Mouse (Mus musculus): ENCODE data around the gene Atp11b.

Atp11b gene

DNA sequence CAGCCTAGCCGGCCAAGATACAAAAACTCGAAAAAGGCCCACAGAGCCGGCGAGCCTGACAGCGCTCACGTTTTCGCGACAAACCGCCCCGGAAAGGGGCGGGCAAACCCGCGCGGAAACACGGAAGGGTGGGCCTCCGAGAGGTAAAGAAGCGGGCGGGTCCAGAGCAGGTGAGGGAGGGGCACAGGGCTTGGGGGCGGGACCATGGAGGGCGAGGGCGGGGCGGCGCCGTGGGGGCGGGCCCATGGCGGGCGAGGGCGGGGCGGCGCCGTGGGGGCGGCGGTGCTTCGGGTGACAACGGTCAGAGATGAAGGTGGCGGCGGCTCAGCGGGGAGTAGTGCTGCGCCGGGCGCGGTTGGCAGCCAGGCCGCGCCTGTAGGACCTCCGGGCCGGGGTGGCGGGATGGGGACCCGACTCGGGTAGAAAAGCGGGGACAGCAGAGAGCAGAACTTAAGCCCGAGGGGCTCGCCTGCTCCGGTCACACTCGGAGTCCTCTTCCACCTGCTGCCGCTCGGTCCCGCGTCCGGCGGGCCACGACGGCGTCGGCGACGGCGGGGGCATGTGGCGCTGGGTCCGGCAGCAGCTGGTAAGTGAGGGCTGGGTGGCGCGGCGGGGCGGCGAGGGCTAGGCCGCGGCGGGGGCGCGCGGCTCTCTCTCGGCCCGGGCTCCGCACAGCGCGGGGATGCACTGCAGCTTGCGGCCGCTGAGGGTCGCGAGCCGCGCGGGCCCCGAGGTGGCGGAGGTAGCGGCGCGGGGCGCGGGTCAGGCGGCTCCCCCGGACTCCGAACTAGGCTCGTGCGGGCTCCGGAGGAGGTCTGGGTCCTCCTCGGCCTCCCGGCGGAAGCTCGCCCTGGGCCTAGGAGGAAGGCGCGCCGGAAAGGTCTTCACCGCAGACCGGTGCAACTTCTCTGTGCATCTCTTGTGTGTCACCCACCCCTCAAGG, at the start of gene Atp11b:
Gene Atp11b (plus strand): TSS at position 282 of the 943 bp plus-strand sequence.
- no peak for TF ChIP-seq GATA4 (IDR thresholded peaks at IDR 0.05; ENCODE audit: insufficient replicate concordance, low read length)

DNA sequence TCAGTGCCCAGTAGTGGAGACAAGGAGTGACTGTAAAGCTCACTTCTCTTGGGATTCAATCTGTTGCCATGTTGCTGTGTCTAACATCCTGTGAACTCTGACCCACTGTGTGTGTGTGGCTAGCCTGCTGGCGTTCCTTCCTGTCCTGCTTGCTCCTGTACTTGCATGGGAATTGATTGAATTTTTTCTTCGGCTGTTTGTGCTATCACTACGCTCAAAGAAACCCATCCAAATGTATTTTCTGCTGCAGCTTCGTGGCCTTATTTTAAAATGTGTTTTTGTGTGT, 49.6 kb upstream of the Atp11b start:
- no peak for TF ChIP-seq GATA4 (IDR thresholded peaks at IDR 0.05; ENCODE audit: insufficient replicate concordance, low read length)

DNA sequence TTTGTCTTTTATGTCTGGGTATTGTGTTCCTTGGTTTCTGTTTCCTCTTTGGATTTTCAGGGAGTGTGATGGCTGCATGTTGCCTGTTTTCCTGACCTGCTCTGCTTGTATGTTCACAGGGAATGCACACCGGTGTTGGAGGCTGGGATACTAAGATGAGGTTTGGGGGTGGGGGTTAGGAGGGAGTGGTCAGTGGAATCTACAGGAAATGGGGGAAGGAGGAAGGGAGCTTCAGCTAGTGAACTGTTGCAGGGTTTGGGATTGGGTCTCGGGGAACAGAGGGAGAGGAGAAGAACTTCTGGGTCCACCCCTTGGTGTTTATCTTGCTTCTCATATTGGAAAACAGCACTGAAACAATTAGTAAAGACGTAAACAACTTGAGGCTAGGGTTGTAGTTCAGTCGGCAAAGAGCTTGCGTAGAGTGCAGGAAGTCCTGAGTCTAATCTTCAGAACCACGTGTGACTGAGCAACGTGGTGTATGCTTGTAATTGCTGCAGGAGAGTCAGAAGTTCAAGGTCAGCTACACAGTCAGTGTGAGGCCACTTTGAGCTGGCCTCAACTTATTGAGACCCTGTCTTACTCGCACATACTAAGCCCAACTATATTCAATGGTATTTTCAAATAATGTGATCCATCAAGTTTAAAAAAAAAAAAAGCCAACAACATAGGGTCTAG, 34.2 kb upstream of the Atp11b start:
- no peak for TF ChIP-seq GATA4 (IDR thresholded peaks at IDR 0.05; ENCODE audit: insufficient replicate concordance, low read length)

DNA sequence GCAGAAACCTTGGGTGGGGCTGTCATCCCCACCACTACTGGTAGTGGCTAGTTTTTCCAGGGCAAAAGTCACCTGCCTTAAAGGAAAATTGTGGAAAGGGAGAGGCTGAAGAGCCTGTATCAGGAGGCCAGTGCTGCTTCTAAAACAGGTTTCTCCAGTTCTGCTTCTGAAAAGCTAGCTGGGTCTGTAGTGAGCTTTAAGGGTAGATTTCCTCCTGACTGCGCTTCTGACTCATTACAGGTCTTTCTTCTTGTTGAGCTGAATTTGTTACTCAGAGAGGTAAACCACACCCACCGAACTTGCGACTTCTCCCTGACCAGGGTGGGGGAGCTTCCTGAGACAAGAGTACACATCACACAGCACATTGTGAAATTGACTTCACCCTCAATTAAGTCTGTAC, 33.1 kb upstream of the Atp11b start:
- no peak for TF ChIP-seq GATA4 (IDR thresholded peaks at IDR 0.05; ENCODE audit: insufficient replicate concordance, low read length)

DNA sequence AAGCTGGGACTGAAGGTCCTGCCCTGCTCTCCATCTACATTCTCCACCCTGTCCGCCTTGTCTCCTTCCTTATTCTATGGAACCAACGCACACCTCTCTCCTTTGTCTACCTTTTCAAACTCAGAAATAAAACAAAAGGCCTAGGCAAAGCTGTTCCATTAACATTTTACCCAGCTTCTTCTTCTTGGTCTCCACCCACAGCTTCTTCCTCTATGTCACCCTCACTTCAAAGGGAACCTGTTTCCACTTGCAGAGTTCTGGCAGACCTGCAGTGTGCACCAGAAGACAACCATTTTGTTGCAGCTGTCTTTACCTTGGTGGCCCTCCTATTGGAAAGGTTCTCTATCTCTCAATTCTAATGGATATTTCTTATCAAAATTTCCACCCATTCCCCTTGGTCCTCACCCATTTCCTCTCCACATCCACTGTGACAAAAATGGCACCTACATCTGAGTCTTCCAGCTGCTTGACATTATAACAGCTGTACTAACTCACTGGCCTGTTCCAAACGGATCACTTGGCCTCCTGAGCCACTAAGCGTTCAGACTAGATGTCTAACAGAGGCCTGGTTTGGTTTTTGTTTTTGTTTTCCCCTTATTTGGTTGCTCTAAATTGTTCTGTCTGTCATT, 32.0 kb upstream of the Atp11b start:
- TF ChIP-seq GATA4 (IDR thresholded peaks at IDR 0.05; ENCODE audit: insufficient replicate concordance, low read length), result no peak

DNA sequence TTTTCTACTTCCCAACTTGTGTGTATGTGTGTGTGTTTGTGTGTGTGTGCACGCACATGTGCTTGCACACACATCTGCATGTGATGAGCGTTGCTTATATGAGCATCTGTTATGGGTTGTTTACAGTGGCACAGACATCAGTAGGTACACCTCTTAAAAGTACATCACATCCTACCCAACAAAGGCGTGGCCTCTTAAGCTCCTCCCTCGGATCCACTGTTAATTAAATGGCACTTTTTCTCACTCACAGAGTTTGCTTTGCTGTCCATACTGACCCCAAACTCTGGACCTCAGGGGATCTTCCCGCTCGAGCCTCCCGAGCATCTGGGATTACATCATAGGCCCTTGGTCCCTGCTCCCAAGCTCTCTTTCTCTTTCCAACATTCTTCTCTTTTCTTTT, 31.1 kb upstream of the Atp11b start:
- no peak for TF ChIP-seq GATA4 (IDR thresholded peaks at IDR 0.05; ENCODE audit: insufficient replicate concordance, low read length)

DNA sequence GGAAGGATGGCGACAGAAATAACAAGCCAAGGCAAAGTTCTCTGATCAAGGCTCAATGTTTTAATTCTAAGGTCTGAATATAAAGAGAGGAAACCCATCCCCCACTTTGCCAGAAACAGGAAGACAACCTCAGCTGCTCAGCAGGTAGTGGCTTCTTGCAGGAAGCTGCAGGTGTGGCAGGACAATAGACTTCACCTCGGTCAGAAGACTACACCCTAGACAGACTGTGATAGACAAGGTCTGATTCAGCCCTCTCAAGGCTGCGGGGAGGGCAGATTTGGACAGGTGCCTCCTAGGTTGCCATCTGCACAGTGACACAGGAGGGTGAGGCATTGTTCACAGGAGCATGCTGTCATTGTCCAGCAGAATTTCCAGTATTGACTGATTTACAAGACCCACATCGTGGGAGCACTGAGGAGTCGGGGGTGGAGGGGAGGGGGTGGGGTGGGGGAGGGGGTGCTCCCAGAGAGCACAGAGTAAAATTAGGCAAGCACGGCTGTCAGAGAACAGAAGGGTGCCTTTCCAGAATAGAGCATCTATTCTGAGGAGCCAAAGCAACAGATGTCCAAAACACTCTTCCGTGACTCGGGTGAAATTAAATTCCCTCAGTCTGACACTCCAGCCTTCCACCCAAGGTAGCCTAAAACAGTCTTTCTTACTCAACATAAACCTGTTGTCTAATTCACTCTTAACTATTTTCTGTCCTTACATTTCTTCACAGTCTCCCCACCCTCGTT, 30.2 kb upstream of the Atp11b start:
- no peak for TF ChIP-seq GATA4 (IDR thresholded peaks at IDR 0.05; ENCODE audit: insufficient replicate concordance, low read length)

DNA sequence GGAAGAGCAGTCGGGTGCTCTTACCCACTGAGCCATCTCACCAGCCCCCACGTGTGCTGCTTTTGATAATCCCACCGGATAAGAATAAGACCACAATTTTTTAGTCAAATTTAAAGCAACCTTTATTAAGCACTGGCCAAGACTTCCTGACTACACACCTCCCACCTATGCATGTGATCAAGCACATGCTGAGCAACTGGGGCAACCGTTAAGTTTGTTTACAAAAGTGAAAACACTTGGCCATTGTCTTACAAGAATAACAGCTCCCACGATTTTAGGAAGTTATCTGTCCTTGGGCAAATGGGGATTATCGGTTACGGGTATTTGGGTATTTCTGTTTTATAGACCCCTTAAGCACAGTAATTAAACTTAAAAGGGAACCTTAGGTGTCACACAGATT, 28.8 kb upstream of the Atp11b start:
- TF ChIP-seq GATA4 (IDR thresholded peaks at IDR 0.05; ENCODE audit: insufficient replicate concordance, low read length), result no peak

DNA sequence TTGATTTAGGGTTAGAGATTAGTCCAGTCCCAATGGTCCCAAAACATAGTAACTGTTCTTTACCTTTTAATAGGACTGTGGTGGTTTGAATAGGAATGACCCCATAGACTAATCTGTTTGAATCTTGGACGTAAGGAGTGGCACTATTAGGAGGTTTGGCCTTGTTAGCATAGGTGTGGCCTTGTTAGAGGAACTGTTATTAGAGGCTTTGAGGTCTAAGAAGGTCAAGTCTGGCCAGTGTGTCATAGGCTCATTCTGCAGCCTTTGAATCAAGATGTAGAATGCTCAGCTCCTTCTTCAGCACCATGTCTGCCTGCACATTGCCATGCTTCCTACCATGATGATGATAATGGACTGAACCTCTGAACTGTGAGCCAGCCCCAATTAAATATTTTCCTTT, 27.0 kb upstream of the Atp11b start:
- no peak for TF ChIP-seq GATA4 (IDR thresholded peaks at IDR 0.05; ENCODE audit: insufficient replicate concordance, low read length)

DNA sequence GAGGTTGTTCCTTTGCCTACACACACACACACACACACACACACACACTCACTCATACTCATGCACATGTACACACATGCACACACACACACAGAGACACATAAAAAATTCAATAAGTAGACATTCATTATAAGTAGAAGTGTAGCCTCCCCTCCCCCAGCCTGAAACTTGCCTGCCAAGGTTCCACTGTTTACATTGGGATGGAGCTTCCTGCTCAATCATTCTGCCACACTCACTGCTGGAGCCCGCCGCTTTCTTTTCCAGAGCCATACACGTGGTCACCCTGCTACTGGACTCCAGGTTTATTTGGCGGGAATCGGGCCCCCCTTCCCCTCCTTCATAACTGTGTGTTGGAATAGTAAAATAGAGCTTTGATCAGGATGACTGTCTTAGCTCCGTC, 24.4 kb upstream of the Atp11b start:
- no peak for TF ChIP-seq GATA4 (IDR thresholded peaks at IDR 0.05; ENCODE audit: insufficient replicate concordance, low read length)

DNA sequence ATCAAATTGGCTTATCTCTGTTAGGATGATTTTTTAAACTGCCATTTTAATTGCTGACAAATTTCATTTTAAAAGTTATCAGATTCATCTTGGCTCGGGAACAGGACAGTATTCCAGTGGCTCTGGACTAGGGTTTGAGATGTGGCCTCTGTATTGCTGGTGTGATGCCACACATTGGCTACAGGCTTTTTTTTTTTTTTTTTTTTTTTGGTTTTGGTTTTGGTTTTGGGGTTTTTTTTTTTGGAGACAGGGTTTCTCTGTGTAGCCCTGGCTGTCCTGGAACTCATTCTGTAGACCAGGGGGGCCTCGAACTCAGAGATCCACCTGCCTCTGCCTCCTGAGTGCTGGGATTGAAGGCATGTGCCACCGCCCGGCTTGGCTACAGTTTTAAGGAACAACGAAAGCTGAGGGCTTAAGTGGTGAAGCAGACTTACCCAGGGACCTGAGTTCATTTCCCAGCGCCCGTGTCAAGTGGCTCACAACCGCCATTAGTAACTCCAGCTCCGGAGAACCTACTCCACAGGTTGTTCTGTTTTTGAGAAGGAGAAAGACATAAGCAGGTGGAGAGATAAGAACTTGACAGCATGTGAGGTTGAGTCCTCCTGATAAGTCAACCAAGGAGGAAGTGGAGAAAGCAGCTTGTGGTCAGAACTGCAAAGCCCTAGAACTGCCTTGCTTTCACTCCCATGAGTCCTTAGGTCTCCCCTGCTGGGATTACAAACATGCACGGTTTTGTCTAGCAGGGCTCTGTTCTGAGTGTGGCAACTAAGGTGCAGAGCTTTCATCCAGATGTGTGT, 21.7 kb upstream of the Atp11b start:
- TF ChIP-seq GATA4 (IDR thresholded peaks at IDR 0.05; ENCODE audit: insufficient replicate concordance, low read length), result no peak

DNA sequence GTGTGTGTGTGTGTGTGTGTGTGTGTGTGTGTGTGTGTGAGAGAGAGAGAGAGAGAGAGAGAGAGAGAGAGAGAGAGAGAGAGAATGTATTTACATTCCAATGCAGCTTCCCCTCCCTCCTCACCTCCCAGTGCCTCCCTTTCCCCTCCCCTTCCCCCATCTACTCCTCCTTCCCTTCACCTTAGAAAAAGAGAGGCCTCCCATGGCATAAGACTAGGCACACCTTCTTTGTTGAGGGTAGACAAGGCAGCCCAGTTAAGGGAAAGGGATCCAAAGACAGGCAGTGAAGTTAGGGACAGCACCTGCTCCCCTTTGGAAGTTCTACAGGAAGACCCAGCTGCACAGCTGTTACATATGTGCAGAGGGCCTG, 21.1 kb upstream of the Atp11b start:
- no peak for TF ChIP-seq GATA4 (IDR thresholded peaks at IDR 0.05; ENCODE audit: insufficient replicate concordance, low read length)

DNA sequence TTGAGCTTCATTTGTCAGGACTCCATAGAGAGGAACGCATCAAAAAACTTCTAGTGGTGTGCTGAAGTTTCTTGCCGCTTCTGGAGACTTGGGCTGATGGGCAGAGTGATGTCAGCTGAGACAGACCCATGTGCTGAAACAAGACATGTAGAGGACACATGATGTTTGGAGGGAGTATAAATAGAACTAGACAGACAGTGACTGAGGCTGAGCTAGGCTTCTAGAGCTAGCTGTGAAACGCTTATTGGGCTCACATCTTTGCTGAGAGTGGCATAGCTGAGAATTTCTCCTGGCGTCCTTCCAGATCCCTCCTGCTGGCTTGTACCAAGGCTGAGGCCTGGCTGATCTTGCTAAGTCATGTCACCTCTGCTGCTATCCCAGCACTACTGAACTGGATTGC, 19.4 kb upstream of the Atp11b start:
- TF ChIP-seq GATA4 (IDR thresholded peaks at IDR 0.05; ENCODE audit: insufficient replicate concordance, low read length), result no peak

DNA sequence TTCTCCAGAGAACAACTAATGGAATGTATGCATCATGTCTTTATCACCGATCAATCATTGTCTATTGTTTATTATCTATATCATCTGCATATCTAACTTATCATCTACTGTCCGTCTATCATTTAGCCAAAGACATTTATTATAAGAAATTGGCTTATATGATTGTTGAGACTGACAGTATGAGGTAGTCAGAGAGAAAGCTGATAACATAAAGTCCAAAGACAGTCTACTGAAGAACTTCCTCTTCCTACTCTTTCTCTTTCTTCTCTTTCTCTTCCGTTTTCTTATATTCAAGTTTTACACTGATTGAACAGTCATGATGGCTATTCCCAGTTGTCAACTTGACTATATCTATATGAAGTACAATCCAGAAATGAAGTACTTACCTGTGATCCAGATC, 15.8 kb upstream of the Atp11b start:
- TF ChIP-seq GATA4 (IDR thresholded peaks at IDR 0.05; ENCODE audit: insufficient replicate concordance, low read length), result no peak

DNA sequence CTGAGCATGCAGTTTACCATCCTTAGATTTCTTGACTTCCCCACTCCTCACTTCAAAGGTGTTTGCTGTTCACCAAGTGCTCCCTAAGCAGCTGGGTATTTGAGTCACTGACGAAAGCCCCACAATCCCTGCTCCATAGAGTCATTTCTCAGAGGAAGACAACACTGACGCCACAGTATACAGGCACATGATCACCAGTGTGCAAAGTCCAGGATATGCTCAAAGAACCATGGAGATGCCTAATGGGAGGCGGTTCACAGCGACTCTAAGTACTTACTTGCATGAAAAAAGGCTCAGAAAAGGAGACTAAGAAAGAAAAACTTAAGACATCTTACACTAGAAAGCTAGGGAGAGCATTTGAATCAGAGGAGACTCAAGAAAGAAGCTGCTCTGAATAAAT, 8.9 kb upstream of the Atp11b start:
- TF ChIP-seq GATA4 (IDR thresholded peaks at IDR 0.05; ENCODE audit: insufficient replicate concordance, low read length), result no peak

Data from liver, adult (tissue).